Mouse (Mus musculus) midbrain, embryonic 14.5 days (tissue): ENCODE data around the gene Rrp36. TPM values are rescaled to one million over a fixed set of nuclear protein-coding genes. Genes with fewer than 3 reads are reported as not detected.

ENCODE experiments used
- ATAC-seq: fragments of 200-750 bp; cut with Nextera tagmentation; 2 replicates; pipeline ENCODE4 v1.8.0; 2017; ENCODE audit warnings: moderate number of reproducible peaks, moderate library complexity; ENCODE audit not compliant: low FRiP score, low TSS enrichment
- DNase-seq: peaks from one replicate; pipeline ENCODE4 v3.0.0-alpha.2; 2015
- H3K27ac ChIP-seq: fragments of 300-500 bp; sonication (generic); replicated peaks from 2 replicates; pipeline ENCODE4 v1.5.1; 2014; ENCODE audit warnings: mild to moderate bottlenecking, low read depth, low read length, moderate library complexity
- H3K27me3 ChIP-seq: fragments of 300-500 bp; sonication (generic); 2 replicates; pipeline ENCODE4 v1.6.1; 2014; ENCODE audit warnings: low read length, control low read depth, mixed read lengths; ENCODE audit not compliant: control insufficient read depth, insufficient read depth
- H3K36me3 ChIP-seq: fragments of 300-500 bp; sonication (generic); 2 replicates; pipeline ENCODE4 v1.6.1; 2014; ENCODE audit warnings: low read length, control low read depth; ENCODE audit not compliant: control insufficient read depth, insufficient read depth
- H3K4me1 ChIP-seq: fragments of 300-500 bp; sonication (generic); 2 replicates; pipeline ENCODE4 v1.6.1; 2014; ENCODE audit warnings: mild to moderate bottlenecking, antibody characterized with exemption, low read length, control low read depth; ENCODE audit not compliant: control insufficient read depth, insufficient read depth
- H3K4me2 ChIP-seq: fragments of 300-500 bp; sonication (generic); 2 replicates; pipeline ENCODE4 v1.6.1; 2014; ENCODE audit warnings: mild to moderate bottlenecking, low read length, moderate library complexity
- H3K4me3 ChIP-seq: fragments of 300-500 bp; sonication (generic); replicated peaks from 2 replicates; pipeline ENCODE4 v1.5.1; 2014; ENCODE audit warnings: low read depth, low read length
- H3K9ac ChIP-seq: fragments of 300-500 bp; sonication (generic); replicated peaks from 2 replicates; pipeline ENCODE4 v1.6.1; 2014; ENCODE audit warnings: mild to moderate bottlenecking, low read length, moderate library complexity
- H3K9me3 ChIP-seq: fragments of 300-500 bp; sonication (generic); 2 replicates; pipeline ENCODE4 v1.6.1; 2016; ENCODE audit warnings: low read length, control low read depth, mixed read lengths; ENCODE audit not compliant: control insufficient read depth
- WGBS: fragments of 180-500 bp; shearing (Covaris S2); extraction: QIAGEN DNeasy Blood & Tissue Kit; methylation state at CpG from one replicate; pipeline ENCODE4 v1.1.7; 2014; 5-methylcytosine and 5-hydroxymethylcytosine counted together
- polyA plus RNA-seq: library from polyadenylated mRNA; unstranded; fragments of >200 nt; fragmentation: Nextera tagmentation; extraction: Ambion mirVana; gene quantifications from 2 replicates; pipeline ENCODE4 v1.2.1, GENCODE M21; 2014

Rrp36 gene
- polyA plus RNA-seq, 1 experiment from 2014 or later = 35.3 TPM

DNA sequence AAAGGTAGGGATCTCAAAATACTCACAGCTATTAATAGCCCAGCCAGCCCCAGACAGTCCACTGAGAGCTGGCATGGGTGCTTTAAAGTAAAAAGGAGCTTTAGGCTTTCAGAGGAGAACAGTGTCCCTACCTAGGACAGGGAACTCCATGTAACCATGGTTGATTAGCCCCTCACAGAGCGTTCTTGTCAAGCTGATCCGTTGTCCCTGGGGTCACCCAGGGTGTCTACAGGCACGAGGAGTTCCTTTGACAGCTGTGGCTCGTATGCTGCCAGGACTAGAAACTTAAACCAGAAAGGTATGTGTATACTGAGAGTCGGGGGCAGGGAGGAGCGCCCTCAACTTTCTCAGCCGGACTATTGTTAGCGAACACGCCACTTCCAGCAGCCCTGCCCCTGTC is 4.8 kb upstream of the Rrp36 start:
- DNase-seq = no peak
- Histone ChIP-seq H3K9me3 (no peaks in the 10 kb centered on the region), H3K4me3 (peak overlapping the region; percentile 82; the same call in 1 of the 2 replicates), H3K4me1 (peaks cover 25% of the 10 kb centered on the region), H3K27me3 (no peaks in the 10 kb centered on the region), H3K4me2 (peak overlapping the region; percentile 76), H3K27ac (no peak overlapping the region), H3K9ac (peak overlapping the region; percentile 69; the same call in 1 of the 2 replicates), H3K36me3 (peaks cover 49% of the 10 kb centered on the region)
- 71% methylated on average over 9 of the region's 9 CpGs for WGBS
- ATAC-seq = no peak

DNA sequence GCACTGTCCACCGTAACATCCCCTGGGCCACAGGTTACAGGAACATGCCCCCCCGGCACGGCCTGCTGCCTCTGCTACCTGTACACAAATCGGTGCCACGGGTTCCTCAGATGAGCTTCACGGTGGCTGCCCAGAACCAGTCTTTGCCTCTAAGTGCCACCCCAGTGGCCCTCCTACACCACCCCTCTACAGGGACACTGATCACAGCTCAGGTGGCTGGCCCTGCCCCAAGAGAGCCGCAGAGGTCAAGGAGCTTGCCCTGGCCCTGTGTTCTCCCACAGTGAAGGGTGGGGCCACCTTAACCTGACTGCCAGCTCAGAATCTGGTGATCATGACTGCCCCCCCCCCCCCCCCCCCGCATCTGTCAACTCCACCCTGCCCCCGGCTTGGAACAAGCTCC is 4.3 kb upstream of the Rrp36 start, which contains the start of gene Mea1:
Gene Mea1 (plus strand): TSS at position 378 of the 400 bp plus-strand sequence.
- 93% methylated on average over 9 of the region's 9 CpGs for WGBS
- no peak for DNase-seq
- H3K4me3 ChIP-seq = peak within 1 kb of the TSS; percentile 82
- H3K9me3 ChIP-seq = no peaks in the 10 kb centered on the region
- H3K4me2 ChIP-seq = peak within 1 kb of the TSS; percentile 76
- H3K4me1 ChIP-seq = peaks cover 29% of the 10 kb centered on the region
- H3K9ac ChIP-seq = peak within 1 kb of the TSS; percentile 69
- H3K27me3 ChIP-seq = no peaks in the 10 kb centered on the region
- no peak for ATAC-seq
- no peak within 1 kb of the TSS for H3K27ac ChIP-seq
- peaks cover 44% of the 10 kb centered on the region for H3K36me3 ChIP-seq

DNA sequence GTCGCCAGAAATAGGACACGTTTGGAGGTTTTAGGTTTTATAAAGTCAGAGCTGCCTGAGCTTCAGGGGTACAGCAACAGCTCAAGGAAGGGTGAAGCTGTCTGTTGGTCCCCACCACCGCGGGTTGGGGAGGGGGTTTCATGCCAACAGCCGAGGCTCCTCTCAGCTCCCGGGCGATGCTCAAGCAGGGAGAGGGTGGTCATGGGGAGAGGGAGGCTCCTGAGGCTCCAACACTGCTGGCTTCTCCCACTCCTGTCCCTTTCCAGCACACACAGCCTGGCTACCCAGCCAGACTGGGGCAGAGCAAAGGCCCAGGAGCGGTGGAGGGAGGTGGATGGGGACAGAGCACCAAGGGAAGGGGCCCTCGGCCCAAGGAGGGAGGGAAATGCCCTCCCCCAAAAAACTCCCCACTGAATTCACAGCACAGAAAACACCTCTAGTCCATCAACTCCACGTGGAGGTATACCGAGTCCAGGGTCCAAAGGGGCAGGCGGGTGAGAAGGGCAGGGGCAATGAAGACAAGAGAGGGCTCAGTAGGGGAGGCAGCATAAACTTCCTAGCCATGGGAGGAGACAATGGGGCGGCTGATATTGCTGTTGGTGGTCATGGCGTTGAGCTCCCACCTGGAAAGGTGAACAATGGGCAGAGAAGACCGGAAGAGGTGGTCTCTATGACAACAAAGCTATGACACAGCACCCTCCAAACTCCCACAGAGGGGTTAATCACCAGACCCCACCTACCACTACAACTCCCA is 555 bp upstream of the Rrp36 start:
- H3K4me1 ChIP-seq = peaks cover 26% of the 10 kb centered on the region
- H3K27ac ChIP-seq = peak overlapping the region; percentile 67
- H3K27me3 ChIP-seq = no peaks in the 10 kb centered on the region
- peak; percentile 39 for ATAC-seq
- no peak for DNase-seq
- peak overlapping the region; percentile 94 for H3K4me2 ChIP-seq
- peak overlapping the region; percentile 64; the same call in 1 of the 2 replicates for H3K9ac ChIP-seq
- 16% methylated on average over 15 of the region's 15 CpGs for WGBS
- H3K9me3 ChIP-seq = no peaks in the 10 kb centered on the region
- peak overlapping the region; percentile 79 for H3K4me3 ChIP-seq
- H3K36me3 ChIP-seq = peaks cover 50% of the 10 kb centered on the region

DNA sequence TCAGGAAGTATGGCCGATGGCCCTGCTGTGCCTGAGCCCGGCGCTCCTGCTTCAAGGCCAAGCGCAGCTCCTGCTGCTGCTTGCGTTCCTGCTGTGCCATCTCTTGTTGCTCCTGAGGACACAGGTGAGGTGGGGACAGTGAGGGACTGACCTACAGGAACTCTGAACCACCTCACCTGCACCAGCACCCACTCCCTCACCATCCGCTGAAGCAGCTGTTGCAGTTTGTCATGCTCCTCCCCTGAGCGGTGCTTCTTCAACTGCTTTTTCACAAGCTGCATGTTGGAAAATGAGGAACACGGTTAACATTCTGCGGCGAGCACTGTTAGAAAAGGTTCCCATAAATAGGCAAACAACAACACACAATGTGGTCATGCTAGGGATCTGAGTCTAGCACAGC is 4.2 kb downstream of the Rrp36 start:
- ATAC-seq (no peak), DNase-seq (no peak)
- Histone ChIP-seq H3K9ac (no peak overlapping the region), H3K27me3 (no peaks in the 10 kb centered on the region), H3K9me3 (no peaks in the 10 kb centered on the region), H3K4me2 (no peak overlapping the region), H3K4me1 (peaks cover 15% of the 10 kb centered on the region), H3K36me3 (peaks cover 52% of the 10 kb centered on the region), H3K4me3 (no peak overlapping the region), H3K27ac (no peak overlapping the region)
- 95% methylated on average over 10 of the region's 10 CpGs for WGBS

DNA sequence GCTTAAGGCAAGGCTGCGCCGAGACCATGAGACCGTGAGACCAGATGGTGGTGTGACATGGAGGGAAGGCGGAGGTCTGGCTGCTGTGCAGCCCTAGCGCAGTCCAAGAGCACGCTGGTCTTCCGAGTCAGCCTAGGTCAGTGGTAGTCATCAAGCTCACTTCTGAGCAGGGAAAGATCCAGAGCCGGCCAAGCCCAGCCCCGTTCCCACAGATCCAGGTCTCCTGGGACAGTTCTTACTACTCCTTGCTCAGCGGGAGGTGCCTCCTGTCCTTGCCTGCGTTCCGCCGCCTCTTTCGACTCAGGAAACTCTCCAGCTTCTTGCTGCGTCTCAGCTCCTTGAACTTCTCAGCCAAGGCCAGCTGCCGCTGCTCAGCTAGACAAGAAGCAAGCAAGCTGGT is 6.4 kb downstream of the Rrp36 start:
- 92% methylated on average over 16 of the region's 16 CpGs for WGBS
- Histone ChIP-seq H3K4me2 (no peak overlapping the region), H3K4me3 (no peak overlapping the region), H3K9ac (no peak overlapping the region), H3K36me3 (peaks cover 70% of the 10 kb centered on the region), H3K4me1 (no peaks in the 10 kb centered on the region), H3K27me3 (no peaks in the 10 kb centered on the region), H3K9me3 (no peaks in the 10 kb centered on the region), H3K27ac (no peak overlapping the region)
- no peak for ATAC-seq
- no peak for DNase-seq

DNA sequence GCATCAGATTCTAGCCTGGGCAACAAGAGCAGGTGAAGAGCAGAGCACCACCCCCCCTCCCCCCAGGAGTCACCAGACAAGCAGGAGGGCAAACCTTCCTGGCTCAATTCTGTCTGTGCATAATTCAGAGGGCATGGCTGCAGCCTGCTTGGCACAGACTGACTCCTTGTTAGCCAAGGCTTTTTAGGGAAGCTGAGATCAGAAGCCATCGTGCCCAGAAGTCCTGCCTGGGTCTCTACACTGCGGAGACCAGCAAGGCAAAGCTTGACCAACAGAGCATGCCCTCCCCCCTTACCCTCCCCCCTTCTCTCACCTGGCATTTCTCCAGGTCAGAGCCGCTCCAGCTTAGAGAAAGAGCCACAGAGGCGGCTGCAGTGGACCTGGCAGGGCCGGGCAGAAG is 11.4 kb downstream of the Rrp36 start:
- WGBS = 87% methylated on average over 5 of the region's 5 CpGs

DNA sequence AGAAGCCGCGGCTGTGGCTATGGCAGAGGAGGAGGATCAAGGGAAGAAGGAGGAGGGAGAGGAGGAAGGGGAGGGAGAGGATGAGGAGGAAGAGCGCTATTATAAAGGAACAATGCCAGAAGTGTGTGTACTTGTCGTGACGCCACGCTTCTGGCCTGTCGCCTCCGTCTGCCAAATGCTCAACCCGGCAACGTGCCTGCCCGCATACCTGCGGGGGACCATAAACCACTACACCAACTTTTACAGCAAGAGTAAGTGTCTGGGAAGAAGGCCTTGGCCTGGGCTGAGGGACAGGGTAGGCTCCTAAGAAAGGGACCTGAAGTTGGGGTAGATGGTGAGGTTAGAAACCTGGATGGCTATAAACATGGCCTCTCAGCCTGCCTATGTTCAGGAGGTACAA is 12.2 kb downstream of the Rrp36 start:
- Histone ChIP-seq H3K27me3 (no peaks in the 10 kb centered on the region), H3K4me2 (no peak overlapping the region), H3K27ac (no peak overlapping the region), H3K36me3 (peaks cover 94% of the 10 kb centered on the region), H3K4me1 (no peaks in the 10 kb centered on the region), H3K9me3 (no peaks in the 10 kb centered on the region), H3K9ac (no peak overlapping the region), H3K4me3 (no peak overlapping the region)
- ATAC-seq (no peak), DNase-seq (no peak)
- 94% methylated on average over 12 of the region's 12 CpGs for WGBS

More for the DNA sequence above, 11.4 kb downstream of the Rrp36 start:
- Histone ChIP-seq H3K4me1 (no peaks in the 10 kb centered on the region), H3K4me2 (no peak overlapping the region), H3K9me3 (no peaks in the 10 kb centered on the region), H3K4me3 (no peak overlapping the region), H3K27me3 (no peaks in the 10 kb centered on the region), H3K36me3 (peaks cover 92% of the 10 kb centered on the region), H3K27ac (no peak overlapping the region), H3K9ac (no peak overlapping the region)
- ATAC-seq = no peak
- DNase-seq = no peak

DNA sequence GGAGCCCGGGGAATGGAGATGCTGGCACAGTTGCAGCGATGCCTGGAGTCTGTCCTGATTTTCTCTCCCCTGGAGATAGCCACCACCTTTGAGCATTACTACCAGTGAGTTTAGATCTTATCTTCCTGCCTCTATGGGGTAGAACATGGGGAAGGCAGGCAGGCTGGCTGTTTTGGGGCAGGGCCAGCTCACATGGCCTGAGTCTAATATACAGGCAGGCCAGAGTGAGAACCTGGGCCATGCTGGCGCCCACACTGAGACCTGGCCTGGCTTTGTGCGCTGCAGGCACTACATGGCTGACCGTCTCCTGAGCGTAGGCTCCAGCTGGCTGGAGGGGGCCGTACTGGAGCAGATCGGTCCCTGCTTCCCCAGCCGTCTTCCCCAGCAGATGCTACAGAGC is 12.8 kb downstream of the Rrp36 start:
- ATAC-seq (no peak), DNase-seq (no peak)
- 93% methylated on average over 9 of the region's 9 CpGs for WGBS
- H3K4me1 ChIP-seq = no peaks in the 10 kb centered on the region
- H3K4me3 ChIP-seq = no peak overlapping the region
- peaks cover 96% of the 10 kb centered on the region for H3K36me3 ChIP-seq
- no peak overlapping the region for H3K4me2 ChIP-seq
- H3K27me3 ChIP-seq = no peaks in the 10 kb centered on the region
- no peak overlapping the region for H3K9ac ChIP-seq
- no peak overlapping the region for H3K27ac ChIP-seq
- no peaks in the 10 kb centered on the region for H3K9me3 ChIP-seq

DNA sequence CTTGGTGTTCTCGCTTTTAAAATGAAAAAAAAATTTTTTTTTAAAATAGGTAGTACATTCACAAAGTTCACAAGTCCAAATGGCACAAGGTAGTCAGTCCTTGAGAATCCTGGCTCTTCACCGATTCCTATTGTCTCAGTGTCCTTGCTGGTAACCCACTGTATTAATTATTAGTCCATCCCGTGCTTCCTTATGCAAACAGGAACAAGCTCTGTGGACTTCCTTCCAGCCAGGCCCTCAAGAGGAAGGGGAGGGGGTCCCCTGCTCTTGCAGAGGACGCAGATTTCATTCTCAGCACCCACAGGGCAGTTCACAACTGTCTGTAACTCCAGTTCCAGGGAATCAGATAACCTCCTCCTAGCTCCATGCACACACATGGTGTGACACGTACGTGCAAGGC is 18.1 kb downstream of the Rrp36 start:
- ATAC-seq (no peak), DNase-seq (no peak)
- H3K9me3 ChIP-seq = no peaks in the 10 kb centered on the region
- H3K9ac ChIP-seq = no peak overlapping the region
- H3K4me2 ChIP-seq = no peak overlapping the region
- no peaks in the 10 kb centered on the region for H3K27me3 ChIP-seq
- peaks cover 14% of the 10 kb centered on the region for H3K4me1 ChIP-seq
- peaks cover 79% of the 10 kb centered on the region for H3K36me3 ChIP-seq
- no peak overlapping the region for H3K4me3 ChIP-seq
- WGBS = 92% methylated on average over 6 of the region's 6 CpGs
- H3K27ac ChIP-seq = no peak overlapping the region
